Mouse (Mus musculus) midbrain, embryonic 13.5 days (tissue): ENCODE results near the gene Olfr913. TPM values are rescaled to one million over a fixed set of nuclear protein-coding genes. Genes with fewer than 3 reads are reported as not detected.

Experiments
- ATAC-seq: fragments of 200-750 bp; cut with Nextera tagmentation; 2 replicates; pipeline ENCODE4 v1.8.0; 2017; ENCODE audit warnings: mild to moderate bottlenecking, moderate TSS enrichment, moderate library complexity
- H3K27ac ChIP-seq: fragments of 300-500 bp; sonication (generic); 2 replicates; pipeline ENCODE4 v1.5.1; 2015; ENCODE audit warnings: inconsistent platforms, mild to moderate bottlenecking, moderate library complexity
- H3K27me3 ChIP-seq: fragments of 300-500 bp; sonication (generic); 2 replicates; pipeline ENCODE4 v1.6.1; 2015; ENCODE audit warnings: mild to moderate bottlenecking, inconsistent platforms
- H3K36me3 ChIP-seq: fragments of 300-500 bp; sonication (generic); 2 replicates; pipeline ENCODE4 v1.6.1; 2015; ENCODE audit warnings: mild to moderate bottlenecking, inconsistent platforms
- H3K4me1 ChIP-seq: fragments of 300-500 bp; sonication (generic); replicated peaks from 2 replicates; pipeline ENCODE4 v1.6.1; 2015; ENCODE audit warnings: inconsistent platforms
- H3K4me2 ChIP-seq: fragments of 300-500 bp; sonication (generic); replicated peaks from 2 replicates; pipeline ENCODE4 v1.6.1; 2015; ENCODE audit warnings: moderate library complexity, mild to moderate bottlenecking, inconsistent platforms
- H3K4me3 ChIP-seq: fragments of 300-500 bp; sonication (generic); replicated peaks from 2 replicates; pipeline ENCODE4 v1.5.1; 2015; ENCODE audit warnings: mild to moderate bottlenecking, inconsistent platforms
- H3K9ac ChIP-seq: fragments of 300-500 bp; sonication (generic); replicated peaks from 2 replicates; pipeline ENCODE4 v1.6.1; 2015; ENCODE audit warnings: mild to moderate bottlenecking, inconsistent platforms
- H3K9me3 ChIP-seq: fragments of 300-500 bp; sonication (generic); 2 replicates; pipeline ENCODE4 v1.6.1; 2016; ENCODE audit warnings: mild to moderate bottlenecking, inconsistent platforms
- WGBS: fragments of 180-500 bp; shearing (Covaris S2); methylation state at CpG from one replicate; pipeline ENCODE4 v1.1.7; 2015; 5-methylcytosine and 5-hydroxymethylcytosine counted together
- polyA plus RNA-seq: library from polyadenylated mRNA; unstranded; fragments of >200 nt; fragmentation: Nextera tagmentation; extraction: Ambion mirVana; gene quantifications from 2 replicates; pipeline ENCODE4 v1.2.1, GENCODE M21; 2015

Gene Olfr913
- polyA plus RNA-seq: not detected in 2 replicates

DNA sequence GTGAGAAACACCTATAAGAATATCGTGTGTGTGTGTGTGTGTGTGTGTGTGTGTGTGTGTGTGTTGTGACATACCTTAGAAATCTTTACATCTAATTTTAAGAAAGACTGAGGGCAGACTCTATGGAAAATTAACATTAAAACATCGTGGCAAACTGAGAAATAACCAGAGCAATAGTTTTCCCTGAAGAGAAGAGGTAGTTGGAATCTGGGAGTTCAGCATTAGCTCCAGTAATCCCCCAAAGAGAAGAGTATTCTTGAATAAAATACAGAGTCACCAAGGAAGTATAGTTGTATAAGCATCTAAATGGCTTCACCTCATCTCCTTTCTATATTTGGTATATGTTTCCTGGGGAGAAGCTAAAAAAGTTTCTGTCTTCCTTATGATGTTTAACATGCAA lies at the start of gene Olfr913:
Gene Olfr913, plus strand, starts transcription at position 301 of the 400 bp plus-strand sequence.
- 68% methylated on average over 2 of the region's 2 CpGs for WGBS
- no peaks in the 10 kb centered on the region for H3K27me3 ChIP-seq
- no peaks in the 10 kb centered on the region for H3K36me3 ChIP-seq
- no peaks in the 10 kb centered on the region for H3K9me3 ChIP-seq
- ATAC-seq: no peak
- H3K27ac ChIP-seq: no peak within 1 kb of the TSS
- no peaks in the 10 kb centered on the region for H3K4me1 ChIP-seq
- H3K9ac ChIP-seq: no peak within 1 kb of the TSS
- H3K4me2 ChIP-seq: no peak within 1 kb of the TSS
- H3K4me3 ChIP-seq: no peak within 1 kb of the TSS

DNA sequence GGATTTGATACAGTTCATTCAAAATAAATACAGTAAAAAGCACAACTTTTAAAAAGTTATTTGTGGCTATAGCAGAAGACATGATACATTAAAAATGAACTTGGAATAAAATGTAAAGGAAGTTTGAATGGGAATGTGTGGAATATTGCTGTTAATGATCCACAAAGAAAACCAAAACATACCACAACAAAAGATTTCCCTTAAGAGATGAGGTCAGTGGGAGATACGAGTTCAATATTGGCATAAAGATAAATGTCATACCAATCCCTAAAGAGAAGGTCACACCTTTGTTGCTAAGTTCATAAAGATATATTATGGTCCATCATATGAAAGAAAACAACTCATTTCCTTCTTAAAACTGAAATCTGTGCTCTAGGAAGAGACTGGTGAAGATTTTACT lies 12.7 kb upstream of the Olfr913 start, which contains the start of gene Olfr912:
Gene Olfr912, plus strand, starts transcription at position 301 of the 400 bp plus-strand sequence.
- WGBS: 76% methylated on average over 1 of the region's 1 CpGs
- no peak for ATAC-seq

DNA sequence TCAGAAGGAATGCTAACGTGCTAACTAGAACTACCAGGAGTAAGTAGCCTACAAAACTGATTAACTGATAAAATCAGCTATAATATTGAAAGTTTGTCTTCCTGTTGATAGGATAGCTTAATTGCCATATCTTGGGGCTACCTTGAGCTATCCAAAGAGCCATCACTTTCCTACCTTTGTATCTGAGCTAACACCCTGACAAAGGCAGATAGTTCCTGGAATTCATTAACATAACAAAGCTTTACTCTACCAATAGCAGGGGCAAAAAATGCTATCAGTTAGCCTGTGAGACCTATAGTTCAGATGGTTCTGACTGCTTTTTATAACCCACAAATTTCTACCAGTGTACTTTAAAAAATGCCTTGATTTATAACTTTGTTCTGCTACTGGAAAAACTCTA lies 1.5 kb upstream of the Olfr913 start:
- H3K4me1 ChIP-seq: no peaks in the 10 kb centered on the region
- no peaks in the 10 kb centered on the region for H3K9me3 ChIP-seq
- ATAC-seq: no peak
- no peaks in the 10 kb centered on the region for H3K36me3 ChIP-seq
- H3K27ac ChIP-seq: no peak overlapping the region
- H3K4me3 ChIP-seq: no peak overlapping the region
- 55% methylated on average over 1 of the region's 1 CpGs for WGBS
- no peak overlapping the region for H3K4me2 ChIP-seq
- no peak overlapping the region for H3K9ac ChIP-seq
- H3K27me3 ChIP-seq: no peaks in the 10 kb centered on the region

More for the DNA sequence above, 12.7 kb upstream of the Olfr913 start, which contains the start of gene Olfr912:
- Histone ChIP-seq H3K9me3 (no peaks in the 10 kb centered on the region), H3K4me2 (no peak within 1 kb of the TSS), H3K4me1 (no peaks in the 10 kb centered on the region), H3K27ac (no peak within 1 kb of the TSS), H3K4me3 (no peak within 1 kb of the TSS), H3K36me3 (no peaks in the 10 kb centered on the region), H3K9ac (no peak within 1 kb of the TSS), H3K27me3 (no peaks in the 10 kb centered on the region)

DNA sequence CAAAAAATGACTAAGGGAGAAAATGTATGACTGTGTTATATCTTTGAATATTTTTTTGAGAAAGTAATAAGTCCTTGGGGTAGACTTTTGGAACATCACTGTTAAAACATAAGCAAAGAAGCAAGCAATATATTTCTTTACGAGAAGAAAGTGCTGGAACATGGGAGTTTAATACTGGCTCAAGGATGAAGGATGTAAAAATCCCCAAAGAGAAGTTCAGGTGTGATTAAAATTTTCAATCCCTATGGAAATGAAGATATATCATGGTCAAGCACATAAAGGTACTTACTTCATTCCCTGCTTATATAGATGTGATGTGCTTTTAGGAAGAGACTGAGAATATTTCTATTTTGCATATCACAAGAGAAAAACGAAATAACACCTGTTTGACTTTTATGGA lies 12.2 kb downstream of the Olfr913 start, which contains the start of gene Olfr914:
Gene Olfr914, plus strand, starts transcription at position 301 of the 400 bp plus-strand sequence.
- no peaks in the 10 kb centered on the region for H3K36me3 ChIP-seq
- no peak within 1 kb of the TSS for H3K27ac ChIP-seq
- H3K9ac ChIP-seq: no peak within 1 kb of the TSS
- no peak within 1 kb of the TSS for H3K4me2 ChIP-seq
- no peak for ATAC-seq
- no peaks in the 10 kb centered on the region for H3K4me1 ChIP-seq
- H3K27me3 ChIP-seq: no peaks in the 10 kb centered on the region
- H3K4me3 ChIP-seq: no peak within 1 kb of the TSS
- WGBS: 72% methylated on average over 2 of the region's 2 CpGs
- no peaks in the 10 kb centered on the region for H3K9me3 ChIP-seq

DNA sequence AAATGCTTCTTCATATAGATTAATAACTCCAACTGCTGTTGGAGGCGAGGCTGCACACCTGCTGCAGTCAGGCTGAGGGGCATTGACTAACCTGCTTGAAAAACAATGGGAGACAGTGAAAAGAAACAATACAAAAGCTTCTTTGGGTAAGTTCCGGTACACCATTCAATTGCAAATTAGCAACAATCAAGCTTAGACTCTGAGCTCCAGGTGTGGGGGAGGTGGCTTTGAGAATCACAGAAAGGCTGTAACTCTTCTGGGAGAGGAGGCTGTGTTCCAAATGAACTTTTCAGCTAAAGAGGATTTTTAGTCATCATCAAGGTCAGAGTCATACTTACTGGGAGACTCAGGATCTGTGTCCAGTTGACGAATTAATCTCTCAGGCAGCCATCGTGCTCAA lies 39.8 kb downstream of the Olfr913 start:
- 76% methylated on average over 4 of the region's 4 CpGs for WGBS
- H3K4me3 ChIP-seq: no peak overlapping the region
- ATAC-seq: no peak

More for the DNA sequence above, 39.8 kb downstream of the Olfr913 start:
- Histone ChIP-seq H3K9me3 (0 out of 2 replicates have a peak, but pooled peaks cover 2% of the 10 kb centered on the region), H3K27ac (no peak overlapping the region), H3K9ac (no peak overlapping the region), H3K4me2 (no peak overlapping the region), H3K27me3 (no peaks in the 10 kb centered on the region), H3K4me1 (no peaks in the 10 kb centered on the region), H3K36me3 (no peaks in the 10 kb centered on the region)

Other genes starting within 250 kb of the Olfr913 start
- gene Olfr898, start 244.3 kb upstream of the Olfr913 start, polyA plus RNA-seq: not detected in 2 replicates
- not detected in 2 replicates for gene Olfr250, start 225.9 kb upstream of the Olfr913 start, polyA plus RNA-seq
- gene Olfr251, start 215.7 kb upstream of the Olfr913 start, polyA plus RNA-seq: not detected in 2 replicates
- not detected in 2 replicates for gene Olfr147, start 191.1 kb upstream of the Olfr913 start, polyA plus RNA-seq
- not detected in 2 replicates for gene Olfr901, start 163.3 kb upstream of the Olfr913 start, polyA plus RNA-seq
- gene Olfr902, start 145.1 kb upstream of the Olfr913 start, polyA plus RNA-seq: not detected in 2 replicates
- gene Olfr904, start 129.6 kb upstream of the Olfr913 start, polyA plus RNA-seq: not detected in 2 replicates
- not detected in 2 replicates for gene Olfr905, start 121.7 kb upstream of the Olfr913 start, polyA plus RNA-seq
- gene Olfr906, start 105.7 kb upstream of the Olfr913 start, polyA plus RNA-seq: not detected in 2 replicates
- not detected in 2 replicates for gene Olfr907, start 97.0 kb upstream of the Olfr913 start, polyA plus RNA-seq
- not detected in 2 replicates for gene Olfr911-ps1, start 71.2 kb upstream of the Olfr913 start, polyA plus RNA-seq
- gene Olfr910, start 54.9 kb upstream of the Olfr913 start, polyA plus RNA-seq: not detected in 2 replicates
- gene Olfr912, start 12.6 kb upstream of the Olfr913 start, polyA plus RNA-seq: not detected in 2 replicates
- gene Olfr914, start 12.3 kb downstream of the Olfr913 start, polyA plus RNA-seq: not detected in 2 replicates
- gene Olfr916, start 67.1 kb downstream of the Olfr913 start, polyA plus RNA-seq: not detected in 2 replicates
- gene Olfr917, start 73.1 kb downstream of the Olfr913 start, polyA plus RNA-seq: not detected in 2 replicates
- gene Olfr918, start 81.8 kb downstream of the Olfr913 start, polyA plus RNA-seq: not detected in 2 replicates
- not detected in 2 replicates for gene Olfr919, start 110.9 kb downstream of the Olfr913 start, polyA plus RNA-seq
- gene Vwa5a, start 125.5 kb downstream of the Olfr913 start, polyA plus RNA-seq: 6.0 and 8.3 TPM in 2 replicates
- not detected in 2 replicates for gene Olfr920, start 159.5 kb downstream of the Olfr913 start, polyA plus RNA-seq
- gene Olfr921, start 180.3 kb downstream of the Olfr913 start, polyA plus RNA-seq: not detected in 2 replicates
- gene Olfr922, start 221.9 kb downstream of the Olfr913 start, polyA plus RNA-seq: not detected in 2 replicates
- gene Olfr923, start 233.8 kb downstream of the Olfr913 start, polyA plus RNA-seq: not detected in 2 replicates